9 mouse cellular contexts compared by ENCODE assay signal in the genomic region with DNA sequence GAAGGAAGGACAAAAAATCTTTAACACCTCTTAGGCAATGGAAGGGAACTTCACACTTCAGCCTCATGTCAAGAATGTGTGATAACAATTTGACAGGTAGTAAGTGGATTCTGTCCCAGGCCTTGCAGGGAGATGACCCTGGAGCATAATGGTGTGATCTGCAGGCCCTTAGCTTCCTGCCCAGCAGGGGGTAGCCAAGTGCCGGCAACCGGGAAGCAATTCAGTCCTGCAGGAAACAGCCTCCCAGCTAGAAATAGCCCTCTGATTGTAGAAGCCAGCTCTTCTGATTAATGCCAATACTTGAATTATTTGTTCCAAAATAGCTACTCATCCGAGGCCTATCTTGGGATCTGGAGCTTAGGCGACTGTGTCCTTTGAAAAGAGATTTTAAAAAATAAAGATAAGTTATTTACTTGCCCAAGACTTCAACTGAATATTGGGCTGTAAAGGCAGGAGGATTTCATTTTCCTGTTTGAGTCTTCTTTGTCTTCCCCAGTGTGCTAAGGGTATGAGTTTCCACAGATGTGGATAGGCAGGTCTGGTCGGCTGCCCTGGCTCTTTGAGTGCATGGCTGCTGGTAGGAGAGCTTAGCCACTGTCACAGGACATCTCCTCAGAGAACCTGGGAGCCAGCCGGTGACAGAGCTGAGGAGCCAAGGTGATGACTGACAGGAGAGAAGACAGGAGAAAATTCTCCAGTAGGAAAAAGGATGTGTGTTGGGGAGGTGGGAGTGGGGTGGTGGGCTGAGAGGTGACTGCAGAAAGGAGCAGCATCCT.
DNase-seq lines count a peak whose midpoint lies in the region; ATAC-seq and TF ChIP-seq lines count a peak whose summit lies in the region.
"Had no signal": no experiment of that assay in that cellular context is flagged by ENCODE, and none has a peak within 500 bp of the region (broad histone marks: within the 10 kb centered on the region; RNA-seq: fewer than 3 reads in every experiment).

No protein-coding gene starts in this region.

- no peaks in the 10 kb centered on the region for H3K27me3 ChIP-seq in embryonic facial prominence, embryonic 13.5 days
- no peaks in the 10 kb centered on the region for H3K27me3 ChIP-seq in heart, embryonic 10.5 days (ENCODE audit: insufficient read depth, poor library complexity, severe bottlenecking)
- no peaks in the 10 kb centered on the region for H3K27me3 ChIP-seq in kidney, adult 2 months (replicated peaks; ENCODE audit: control insufficient read depth, insufficient read depth, low read length)
- no peaks in the 10 kb centered on the region for H3K27me3 ChIP-seq in liver, embryonic 14.5 days (ENCODE audit: control insufficient read depth, insufficient read depth, low read length)
- H3K27me3 ChIP-seq in neural tube, embryonic 14.5 days (ENCODE audit: control insufficient read depth, insufficient read depth, low read length): no peaks in the 10 kb centered on the region

- ATAC-seq in embryonic facial prominence, embryonic 13.5 days (ENCODE audit: insufficient number of reproducible peaks, insufficient read depth, low FRiP score, low TSS enrichment, low read depth): no peak
- no peak for ATAC-seq in liver, embryonic 14.5 days (ENCODE audit: insufficient read depth)
- ATAC-seq in neural tube, embryonic 14.5 days (ENCODE audit: low read depth): peak; percentile 88

- H3K4me3 ChIP-seq in embryonic facial prominence, embryonic 13.5 days: no peak overlapping the region
- no peak overlapping the region for H3K4me3 ChIP-seq in heart, embryonic 10.5 days
- no peak overlapping the region for H3K4me3 ChIP-seq in kidney, adult 2 months (ENCODE audit: insufficient read depth, low read depth, low read length)
- H3K4me3 ChIP-seq in liver, embryonic 14.5 days (ENCODE audit: insufficient read depth in 1 of 2, low read depth in 2 of 2, low read length in 2 of 2): no peak overlapping the region
- H3K4me3 ChIP-seq in neural tube, embryonic 14.5 days (ENCODE audit: low read depth, low read length): no peak overlapping the region

- no peaks in the 10 kb centered on the region for H3K4me1 ChIP-seq in embryonic facial prominence, embryonic 13.5 days
- H3K4me1 ChIP-seq in heart, embryonic 10.5 days: peaks cover 13% of the 10 kb centered on the region
- no peaks in the 10 kb centered on the region for H3K4me1 ChIP-seq in kidney, adult 2 months (ENCODE audit: control insufficient read depth, insufficient read depth, low read length)
- H3K4me1 ChIP-seq in liver, embryonic 14.5 days (replicated peaks; ENCODE audit: control insufficient read depth in 2 of 2, insufficient read depth in 2 of 2, low read length in 1 of 2): no peaks in the 10 kb centered on the region
- H3K4me1 ChIP-seq in neural tube, embryonic 14.5 days (ENCODE audit: control insufficient read depth, insufficient read depth, low read length): peaks cover 6% of the 10 kb centered on the region; the same call in 1 of the 2 replicates

- no peaks in the 10 kb centered on the region for H3K9me3 ChIP-seq in embryonic facial prominence, embryonic 13.5 days
- no peaks in the 10 kb centered on the region for H3K9me3 ChIP-seq in heart, embryonic 10.5 days
- H3K9me3 ChIP-seq in liver, embryonic 14.5 days (ENCODE audit: control insufficient read depth, low read length): no peaks in the 10 kb centered on the region
- no peaks in the 10 kb centered on the region for H3K9me3 ChIP-seq in neural tube, embryonic 14.5 days (ENCODE audit: control insufficient read depth, low read length)
- H3K9me3 ChIP-seq: G1E had no signal

- peak; percentile 28 for DNase-seq in thymus, postnatal 4 days
- no peak for DNase-seq in thymus, postnatal 0 days (ENCODE audit: low spot score)
- DNase-seq in heart, embryonic 10.5 days (ENCODE audit: low spot score): peak; percentile 89
- DNase-seq in kidney, adult 2 months: peak; percentile 53
- no peak for DNase-seq in liver, embryonic 14.5 days (ENCODE audit: low read depth in 3 of 3, low spot score in 3 of 3)
- peak; percentile 22 for DNase-seq in urinary bladder, postnatal 10 days (ENCODE audit: low spot score)

- H3K4me2 ChIP-seq in embryonic facial prominence, embryonic 13.5 days: no peak overlapping the region
- no peak overlapping the region for H3K4me2 ChIP-seq in liver, embryonic 14.5 days (ENCODE audit: low read depth)
- H3K4me2 ChIP-seq in neural tube, embryonic 14.5 days (ENCODE audit: low read depth, low read length): no peak overlapping the region

- H3K27ac ChIP-seq in embryonic facial prominence, embryonic 13.5 days: peak overlapping the region; percentile 33; the same call in 1 of the 2 replicates
- H3K27ac ChIP-seq in heart, embryonic 10.5 days: peak overlapping the region; percentile 81
- no peak overlapping the region for H3K27ac ChIP-seq in kidney, adult 2 months (ENCODE audit: insufficient read depth, low read depth, low read length)
- no peak overlapping the region for H3K27ac ChIP-seq in liver, embryonic 14.5 days
- H3K27ac ChIP-seq in neural tube, embryonic 14.5 days (ENCODE audit: low read depth, low read length): peak overlapping the region; percentile 48; the same call in 1 of the 2 replicates

- WGBS in embryonic facial prominence, embryonic 13.5 days: 20% methylated on average over 6 of the region's 6 CpGs
- 4% methylated on average over 6 of the region's 6 CpGs for WGBS in heart, embryonic 10.5 days
- WGBS in kidney, adult 2 months: 18% methylated on average over 6 of the region's 6 CpGs
- WGBS in liver, embryonic 14.5 days (ENCODE audit: insufficient replicate concordance): 14% methylated on average over 6 of the region's 6 CpGs
- WGBS in neural tube, embryonic 14.5 days: 18% methylated on average over 6 of the region's 6 CpGs

- no peak for TF ChIP-seq POLR2A in kidney, adult 2 months (IDR thresholded peaks at IDR 0.05; ENCODE audit: low read depth, low read length)

- TF ChIP-seq CTCF in kidney, adult 2 months (conservative IDR thresholded peaks at IDR 0.05; ENCODE audit: insufficient read depth, insufficient read length, low read depth, low read length): peak; percentile 60
- peak; percentile 56 for TF ChIP-seq CTCF in liver, embryonic 14.5 days (IDR thresholded peaks at IDR 0.05; ENCODE audit: low read depth)

- no peak for TF ChIP-seq EP300 in liver, embryonic 14.5 days (IDR thresholded peaks at IDR 0.05; ENCODE audit: low read depth)

- H3K9ac ChIP-seq in embryonic facial prominence, embryonic 13.5 days: no peak overlapping the region
- H3K9ac ChIP-seq in liver, embryonic 14.5 days (replicated peaks): no peak overlapping the region
- 0 out of 2 replicates have a peak overlapping the region, but pooled peaks have one; percentile 25 for H3K9ac ChIP-seq in neural tube, embryonic 14.5 days (replicated peaks; ENCODE audit: low read depth, low read length)

- H3K36me3 ChIP-seq in embryonic facial prominence, embryonic 13.5 days: no peaks in the 10 kb centered on the region
- no peaks in the 10 kb centered on the region for H3K36me3 ChIP-seq in heart, embryonic 10.5 days
- H3K36me3 ChIP-seq in kidney, adult 2 months (ENCODE audit: control insufficient read depth, insufficient read depth, low read length): no peaks in the 10 kb centered on the region
- no peaks in the 10 kb centered on the region for H3K36me3 ChIP-seq in liver, embryonic 14.5 days (replicated peaks; ENCODE audit: control insufficient read depth, insufficient read depth, low read depth)
- no peaks in the 10 kb centered on the region for H3K36me3 ChIP-seq in neural tube, embryonic 14.5 days (ENCODE audit: control insufficient read depth, insufficient read depth, low read length)
- H3K36me3 ChIP-seq: G1E had no signal

Comparison
In these comparisons a context has a peak if more than half of its experiments do, and no peak if none do; other contexts are left out.
1. DNase-seq: peak in thymus, postnatal 4 days (single experiment), heart, embryonic 10.5 days (single experiment), kidney, adult 2 months (single experiment) and urinary bladder, postnatal 10 days (single experiment); none in thymus, postnatal 0 days (single experiment) and liver, embryonic 14.5 days (0 of 3).
2. H3K27ac ChIP-seq: peak in embryonic facial prominence, embryonic 13.5 days (single experiment), heart, embryonic 10.5 days (single experiment) and neural tube, embryonic 14.5 days (single experiment); none in kidney, adult 2 months (single experiment) and liver, embryonic 14.5 days (single experiment).